In the genomic region with DNA sequence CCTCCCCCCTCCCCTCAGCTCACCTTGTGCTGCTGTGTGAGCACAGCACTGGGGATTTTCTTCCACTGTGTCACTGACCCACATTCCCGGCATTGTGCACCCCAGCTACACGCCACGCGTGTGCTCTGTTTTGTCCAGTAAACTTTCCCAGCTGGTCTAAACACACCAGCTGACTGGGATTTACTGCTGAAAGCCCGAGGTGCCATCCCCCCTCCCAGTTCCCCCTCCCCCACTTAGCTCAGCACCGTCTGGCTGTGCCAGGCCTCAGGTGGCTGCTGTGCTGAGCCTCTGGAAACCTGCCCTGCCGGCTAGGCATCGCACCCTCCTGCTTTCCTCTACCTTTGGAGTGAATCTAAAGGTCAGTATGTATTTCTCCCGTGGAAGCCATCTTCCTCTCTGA, we compare ENCODE assay signal across 10 mouse cellular contexts. TPM values are rescaled to one million over a fixed set of nuclear protein-coding genes. Genes with fewer than 3 reads are reported as not detected.
A peak's percentile ranks its signal among the peaks of the same experiment; 100 is the strongest.
DNase-seq lines count a peak whose midpoint lies in the region; ATAC-seq and TF ChIP-seq lines count a peak whose summit lies in the region.
"Had no signal": no experiment of that assay in that cellular context is flagged by ENCODE, and none has a peak within 500 bp of the region (broad histone marks: within the 10 kb centered on the region; RNA-seq: fewer than 3 reads in every experiment).

No protein-coding gene starts in this region.

- no peak overlapping the region for H3K9ac ChIP-seq in heart, embryonic 16.5 days (ENCODE audit: low read length)
- H3K9ac ChIP-seq in embryonic facial prominence, embryonic 11.5 days (replicated peaks; ENCODE audit: low read length): no peak overlapping the region
- 0 out of 2 replicates have a peak overlapping the region, but pooled peaks have one; percentile 23 for H3K9ac ChIP-seq in midbrain, embryonic 14.5 days (replicated peaks; ENCODE audit: low read length)
- H3K9ac ChIP-seq: liver, embryonic 14.5 days had no signal

- 0 out of 2 replicates have a peak, but pooled peaks have one; percentile 49 for ATAC-seq in heart, embryonic 16.5 days (replicated peaks; ENCODE audit: extremely low read depth, insufficient read depth, low FRiP score)
- no peak for ATAC-seq in embryonic facial prominence, embryonic 11.5 days (replicated peaks; ENCODE audit: insufficient number of reproducible peaks, low FRiP score, low TSS enrichment, low read depth)
- ATAC-seq in midbrain, embryonic 14.5 days (ENCODE audit: low FRiP score, low TSS enrichment): no peak

- H3K4me3 ChIP-seq in heart, embryonic 16.5 days (ENCODE audit: low read length): no peak overlapping the region
- no peak overlapping the region for H3K4me3 ChIP-seq in embryonic facial prominence, embryonic 11.5 days (ENCODE audit: low read depth, low read length)
- no peak overlapping the region for H3K4me3 ChIP-seq in kidney, adult 2 months (ENCODE audit: insufficient read depth, low read depth, low read length)
- no peak overlapping the region for H3K4me3 ChIP-seq in midbrain, embryonic 14.5 days (replicated peaks; ENCODE audit: low read depth, low read length)
- H3K4me3 ChIP-seq: erythroblast, embryonic 14.5 days had no signal

- intact Hi-C loops in heart, postnatal 14 days (cut with DNase I): no loop called here

- no peak for TF ChIP-seq CTCF in kidney, adult 2 months (conservative IDR thresholded peaks at IDR 0.05; ENCODE audit: insufficient read depth, insufficient read length, low read depth, low read length)

- no peaks in the 10 kb centered on the region for H3K9me3 ChIP-seq in heart, embryonic 16.5 days (replicated peaks; ENCODE audit: control insufficient read depth, low read length)
- no peaks in the 10 kb centered on the region for H3K9me3 ChIP-seq in embryonic facial prominence, embryonic 11.5 days (replicated peaks; ENCODE audit: control insufficient read depth, low read length)
- H3K9me3 ChIP-seq in midbrain, embryonic 14.5 days (ENCODE audit: control insufficient read depth, low read length): no peaks in the 10 kb centered on the region

- H3K4me1 ChIP-seq in heart, embryonic 16.5 days (ENCODE audit: control insufficient read depth, insufficient read depth, low read length): peaks cover 3% of the 10 kb centered on the region; the same call in 1 of the 2 replicates
- no peaks in the 10 kb centered on the region for H3K4me1 ChIP-seq in embryonic facial prominence, embryonic 11.5 days (ENCODE audit: control insufficient read depth, insufficient read depth, low read length)
- no peaks in the 10 kb centered on the region for H3K4me1 ChIP-seq in kidney, adult 2 months (ENCODE audit: control insufficient read depth, insufficient read depth, low read length)
- H3K4me1 ChIP-seq in midbrain, embryonic 14.5 days (ENCODE audit: control insufficient read depth, insufficient read depth, low read length): peaks cover 3% of the 10 kb centered on the region; the same call in 1 of the 2 replicates

- no peak for DNase-seq in heart, postnatal 14 days
- peak; percentile 31 for DNase-seq in embryonic facial prominence, embryonic 11.5 days (ENCODE audit: low spot score)
- DNase-seq in kidney, adult 2 months: peak; percentile 58
- peak; percentile 45 for DNase-seq in midbrain, embryonic 14.5 days
- no peak for DNase-seq in layer of hippocampus, adult 8-10 months (ENCODE audit: low spot score in 2 of 2)
- no peak for DNase-seq in c-Kit-positive CD71-positive TER-119-positive erythroid progenitor cells, embryonic 14.5 days (ENCODE audit: low spot score)
- no peak for DNase-seq in adrenal gland, postnatal 10 days

- H3K4me2 ChIP-seq in heart, embryonic 16.5 days (ENCODE audit: low read depth, low read length): no peak overlapping the region
- H3K4me2 ChIP-seq in embryonic facial prominence, embryonic 11.5 days (ENCODE audit: low read depth, low read length): no peak overlapping the region
- H3K4me2 ChIP-seq in midbrain, embryonic 14.5 days (ENCODE audit: low read length): no peak overlapping the region

- 29% methylated on average over 9 of the region's 9 CpGs for WGBS in heart, embryonic 16.5 days
- 32% methylated on average over 9 of the region's 9 CpGs for WGBS in embryonic facial prominence, embryonic 11.5 days
- 15% methylated on average over 9 of the region's 9 CpGs for WGBS in kidney, adult 2 months
- 30% methylated on average over 9 of the region's 9 CpGs for WGBS in midbrain, embryonic 14.5 days

- H3K36me3 ChIP-seq in heart, embryonic 16.5 days (ENCODE audit: control insufficient read depth, insufficient read depth): no peaks in the 10 kb centered on the region; the same call in 1 of the 2 replicates
- H3K36me3 ChIP-seq in embryonic facial prominence, embryonic 11.5 days (replicated peaks; ENCODE audit: control insufficient read depth, insufficient read depth, low read depth, low read length): no peaks in the 10 kb centered on the region
- no peaks in the 10 kb centered on the region; the same call in none of the 2 replicates for H3K36me3 ChIP-seq in kidney, adult 2 months (ENCODE audit: control insufficient read depth, insufficient read depth, low read length)
- H3K36me3 ChIP-seq in midbrain, embryonic 14.5 days (ENCODE audit: control insufficient read depth, insufficient read depth, low read length): peaks cover 24% of the 10 kb centered on the region

- TF ChIP-seq POLR2A in kidney, adult 2 months (IDR thresholded peaks at IDR 0.05; ENCODE audit: low read depth, low read length): no peak

- H3K27me3 ChIP-seq in heart, embryonic 16.5 days (ENCODE audit: control insufficient read depth, insufficient read depth, low read length): no peaks in the 10 kb centered on the region
- no peaks in the 10 kb centered on the region for H3K27me3 ChIP-seq in embryonic facial prominence, embryonic 11.5 days (ENCODE audit: control insufficient read depth, insufficient read depth, low read length)
- H3K27me3 ChIP-seq in kidney, adult 2 months (replicated peaks; ENCODE audit: control insufficient read depth, insufficient read depth, low read length): no peaks in the 10 kb centered on the region
- no peaks in the 10 kb centered on the region for H3K27me3 ChIP-seq in midbrain, embryonic 14.5 days (ENCODE audit: control insufficient read depth, insufficient read depth, low read length)

- H3K27ac ChIP-seq in heart, embryonic 16.5 days (ENCODE audit: low read length): no peak overlapping the region
- no peak overlapping the region for H3K27ac ChIP-seq in embryonic facial prominence, embryonic 11.5 days (replicated peaks; ENCODE audit: low read depth, low read length)
- H3K27ac ChIP-seq in kidney, adult 2 months (ENCODE audit: insufficient read depth, low read depth, low read length): no peak overlapping the region
- no peak overlapping the region for H3K27ac ChIP-seq in midbrain, embryonic 14.5 days (replicated peaks; ENCODE audit: low read depth, low read length)
- H3K27ac ChIP-seq: liver, embryonic 14.5 days had no signal

RNA-seq across cellular contexts. Expression of gene Ccz1, which starts 33.8 kb away (rescaled TPM):
- 49.9 and 57.6 TPM in 2 replicates for polyA plus RNA-seq in heart, embryonic 16.5 days (2015; fragmentation: Nextera tagmentation; extraction: Ambion mirVana)
- 10 to 100 TPM; 28.8 to 29.6 TPM for total RNA-seq in heart, postnatal 14 days (2021)
- 110 and 117 TPM in 2 replicates for polyA plus RNA-seq in embryonic facial prominence, embryonic 11.5 days (2014; fragmentation: Nextera tagmentation; extraction: Ambion mirVana)
- polyA plus RNA-seq in kidney, adult 2 months (2012; rRNA removed): 12.9 and 17.3 TPM in 2 replicates
- polyA plus RNA-seq in midbrain, embryonic 14.5 days (2014; fragmentation: Nextera tagmentation; extraction: Ambion mirVana): 82.9 and 97.9 TPM in 2 replicates
- total RNA-seq in layer of hippocampus, adult 8-10 months (2022): 10 to 100 TPM; 38.1 to 41.0 (median 38.6) TPM
- total RNA-seq in adrenal gland, postnatal 10 days (2021): 10 to 100 TPM; 56.7 to 56.9 TPM

RNA-seq across cellular contexts. Expression of gene Ocm, which starts 45.6 kb away (rescaled TPM):
- 0.64 TPM in 1 of 2 replicates, not detected in the other for polyA plus RNA-seq in heart, embryonic 16.5 days (2015; fragmentation: Nextera tagmentation; extraction: Ambion mirVana)
- not detected for total RNA-seq in heart, postnatal 14 days (2021)
- polyA plus RNA-seq in embryonic facial prominence, embryonic 11.5 days (2014; fragmentation: Nextera tagmentation; extraction: Ambion mirVana): not detected in 2 replicates
- polyA plus RNA-seq in kidney, adult 2 months (2012; rRNA removed): not detected in 2 replicates
- not detected in 2 replicates for polyA plus RNA-seq in midbrain, embryonic 14.5 days (2014; fragmentation: Nextera tagmentation; extraction: Ambion mirVana)
- total RNA-seq in layer of hippocampus, adult 8-10 months (2022): not detected
- not detected for total RNA-seq in adrenal gland, postnatal 10 days (2021)
- polyA plus RNA-seq: erythroblast, embryonic 14.5 days; liver, embryonic 14.5 days had no signal

RNA-seq across cellular contexts. Expression of gene Rsph10b, which starts 48.0 kb away (rescaled TPM):
- 1.1 and 1.9 TPM in 2 replicates for polyA plus RNA-seq in heart, embryonic 16.5 days (2015; fragmentation: Nextera tagmentation; extraction: Ambion mirVana)
- total RNA-seq in heart, postnatal 14 days (2021): under 1 TPM; 0.34 to 0.53 TPM
- 0.42 and 1.2 TPM in 2 replicates for polyA plus RNA-seq in embryonic facial prominence, embryonic 11.5 days (2014; fragmentation: Nextera tagmentation; extraction: Ambion mirVana)
- polyA plus RNA-seq in kidney, adult 2 months (2012; rRNA removed): 0.31 and 0.61 TPM in 2 replicates
- 3.4 and 3.9 TPM in 2 replicates for polyA plus RNA-seq in midbrain, embryonic 14.5 days (2014; fragmentation: Nextera tagmentation; extraction: Ambion mirVana)
- total RNA-seq in layer of hippocampus, adult 8-10 months (2022): 1 to 10 TPM; 4.1 to 4.3 (median 4.2) TPM
- total RNA-seq in adrenal gland, postnatal 10 days (2021): 1 to 10 TPM in 1 of 2 experiments, under 1 TPM in 1; 0.78 to 1.2 TPM

RNA-seq across cellular contexts. Expression of gene Gm42421, which starts 52.9 kb away (rescaled TPM):
- 0.46 TPM in 1 of 2 replicates, not detected in the other for polyA plus RNA-seq in heart, embryonic 16.5 days (2015; fragmentation: Nextera tagmentation; extraction: Ambion mirVana)
- under 1 TPM in 1 of 2 experiments, not detected in 1; 0.50 TPM for total RNA-seq in heart, postnatal 14 days (2021)
- polyA plus RNA-seq in embryonic facial prominence, embryonic 11.5 days (2014; fragmentation: Nextera tagmentation; extraction: Ambion mirVana): 0.53 and 0.81 TPM in 2 replicates
- polyA plus RNA-seq in kidney, adult 2 months (2012; rRNA removed): not detected in 2 replicates
- 1.5 and 1.9 TPM in 2 replicates for polyA plus RNA-seq in midbrain, embryonic 14.5 days (2014; fragmentation: Nextera tagmentation; extraction: Ambion mirVana)
- total RNA-seq in layer of hippocampus, adult 8-10 months (2022): 1 to 10 TPM in 3 of 4 experiments, under 1 TPM in 1; 0.57 to 2.2 (median 1.9) TPM
- not detected for total RNA-seq in adrenal gland, postnatal 10 days (2021)
- polyA plus RNA-seq: erythroblast, embryonic 14.5 days had no signal

Comparison
In these comparisons a context has a peak if more than half of its experiments do, and no peak if none do; other contexts are left out.
1. DNase-seq: peak in embryonic facial prominence, embryonic 11.5 days (single experiment), kidney, adult 2 months (single experiment) and midbrain, embryonic 14.5 days (single experiment); none in heart, postnatal 14 days (0 of 2), layer of hippocampus, adult 8-10 months (0 of 2), c-Kit-positive CD71-positive TER-119-positive erythroid progenitor cells, embryonic 14.5 days (single experiment) and adrenal gland, postnatal 10 days (single experiment).